Mouse (Mus musculus) liver, embryonic 14.5 days (tissue): ENCODE measurements at regions not wholly inside any gene's neighbourhood (a gene's known extent, or its start where the extent isn't known, plus 50 kb on each side); places are given as distances from the start of the nearest gene placed in this dataset.
A peak's percentile ranks its signal among the peaks of the same experiment; 100 is the strongest.

ENCODE experiments used
- ATAC-seq: fragments of 200-750 bp; cut with Nextera tagmentation; 2 replicates; pipeline ENCODE4 v1.8.0; 2017; ENCODE audit warnings: moderate number of reproducible peaks, mild to moderate bottlenecking, moderate library complexity; ENCODE audit not compliant: insufficient read depth
- DNase-seq, 3 experiments: peaks; one replicate each; pipeline ENCODE4 v3.0.0-alpha.2; 2012 to 2013; ENCODE audit warnings: low read depth in 3 of 3, low spot score in 3 of 3
- H3K27ac ChIP-seq: fragments of 300-500 bp; sonication (generic); 2 replicates; pipeline ENCODE4 v1.5.1; 2014; ENCODE audit warnings: moderate library complexity, mild to moderate bottlenecking, control low read depth, inconsistent platforms
- H3K27me3 ChIP-seq: fragments of 300-500 bp; sonication (generic); 2 replicates; pipeline ENCODE4 v1.6.1; 2014; ENCODE audit warnings: mild to moderate bottlenecking, low read length, moderate library complexity; ENCODE audit not compliant: control insufficient read depth, insufficient read depth
- H3K36me3 ChIP-seq: fragments of 300-500 bp; sonication (generic); replicated peaks from 2 replicates; pipeline ENCODE4 v1.6.1; 2014; ENCODE audit warnings: low read depth; ENCODE audit not compliant: control insufficient read depth, insufficient read depth
- H3K4me1 ChIP-seq, 2 experiments: fragments of 200-500 bp in 1 of 2; fragments of 300-500 bp in 1 of 2; sonication (generic) in 1 of 2; replicated peaks; 2 replicates each; pipeline ENCODE4 v1.6.1; 2012 to 2014; ENCODE audit warnings: antibody characterized with exemption in 1 of 2, inconsistent platforms in 1 of 2, low read length in 1 of 2; ENCODE audit not compliant: control insufficient read depth in 2 of 2, insufficient read depth in 2 of 2
- H3K4me2 ChIP-seq: fragments of 300-500 bp; sonication (generic); 2 replicates; pipeline ENCODE4 v1.6.1; 2014; ENCODE audit warnings: low read depth, mild to moderate bottlenecking, control low read depth, moderate library complexity
- H3K4me3 ChIP-seq, 2 experiments: fragments of 200-500 bp in 1 of 2; fragments of 300-500 bp in 1 of 2; sonication (generic) in 1 of 2; 2 replicates each; pipeline ENCODE4 v1.5.1; 2012 to 2014; ENCODE audit warnings: low read depth in 2 of 2, low read length in 2 of 2, mild to moderate bottlenecking in 2 of 2, control low read depth in 1 of 2, inconsistent platforms in 1 of 2, moderate library complexity in 1 of 2; ENCODE audit not compliant: insufficient read depth in 1 of 2
- H3K9ac ChIP-seq: fragments of 300-500 bp; sonication (generic); replicated peaks from 2 replicates; pipeline ENCODE4 v1.6.1; 2014; ENCODE audit warnings: mild to moderate bottlenecking, control low read depth, moderate library complexity
- H3K9me3 ChIP-seq: fragments of 300-500 bp; sonication (generic); 2 replicates; pipeline ENCODE4 v1.6.1; 2016; ENCODE audit warnings: low read length, mixed read lengths; ENCODE audit not compliant: control insufficient read depth
- CTCF ChIP-seq: IDR thresholded peaks from 2 replicates; pipeline ENCODE4 v1.5.1; 2016; ENCODE audit warnings: antibody characterized with exemption, low read depth, control low read depth
- EP300 ChIP-seq: IDR thresholded peaks from 2 replicates; pipeline ENCODE4 v1.6.1; 2016; ENCODE audit warnings: antibody characterized with exemption, low read depth
- WGBS: fragments of 180-500 bp; shearing (Covaris S2); extraction: QIAGEN DNeasy Blood & Tissue Kit; methylation state at CpG from one replicate; pipeline ENCODE4 v1.1.7; 2014; ENCODE audit not compliant: insufficient replicate concordance; 5-methylcytosine and 5-hydroxymethylcytosine counted together

GRCm38 (mm10) chr9:43863609-43864397 lies 120.0 kb downstream of the Nectin1 start:
- Histone ChIP-seq H3K9ac (no peak overlapping the region), H3K27ac (no peak overlapping the region), H3K27me3 (peaks cover 2% of the 10 kb centered on the region), H3K4me1 (no peaks in the 10 kb centered on the region), H3K36me3 (no peaks in the 10 kb centered on the region), H3K4me3 (no peak overlapping the region), H3K9me3 (no peaks in the 10 kb centered on the region), H3K4me2 (no peak overlapping the region)
- WGBS = 4% methylated on average over 30 of the region's 30 CpGs
- ATAC-seq = no peak
- no peak for TF ChIP-seq EP300
- TF ChIP-seq CTCF = no peak
- DNase-seq = no peak

- Histone ChIP-seq H3K27ac (no peak overlapping the region), H3K4me2 (no peak overlapping the region), H3K4me3 (no peak overlapping the region), H3K27me3 (peaks cover 2% of the 10 kb centered on the region), H3K36me3 (no peaks in the 10 kb centered on the region), H3K9ac (no peak overlapping the region), H3K4me1 (no peaks in the 10 kb centered on the region), H3K9me3 (no peaks in the 10 kb centered on the region)
- TF ChIP-seq EP300 (no peak), CTCF (0 out of 2 replicates have a peak, but pooled peaks have one; percentile 6)
- no peak for DNase-seq
- no peak for ATAC-seq
- 67% methylated on average over 12 of the region's 12 CpGs for WGBS
Observed at GRCm38 (mm10) chr9:43866802-43867201, 123.0 kb downstream of the Nectin1 start.

- H3K27ac ChIP-seq = no peak overlapping the region
- peaks cover 3% of the 10 kb centered on the region; the same call in 1 of the 2 replicates for H3K27me3 ChIP-seq
- H3K9me3 ChIP-seq = no peaks in the 10 kb centered on the region
- H3K4me3 ChIP-seq = no peak overlapping the region
- WGBS = 62% methylated on average over 2 of the region's 2 CpGs
- no peaks in the 10 kb centered on the region for H3K4me1 ChIP-seq
- no peak overlapping the region for H3K4me2 ChIP-seq
- DNase-seq (no peak), ATAC-seq (no peak)
- H3K9ac ChIP-seq = no peak overlapping the region
- TF ChIP-seq CTCF (no peak), EP300 (no peak)
- H3K36me3 ChIP-seq = no peaks in the 10 kb centered on the region
Observed at GRCm38 (mm10) chr9:43873841-43874240, 130.1 kb downstream of the Nectin1 start.

- no peak overlapping the region for H3K4me2 ChIP-seq
- DNase-seq = no peak
- H3K27ac ChIP-seq = no peak overlapping the region
- no peak overlapping the region for H3K4me3 ChIP-seq
- H3K9ac ChIP-seq = no peak overlapping the region
- WGBS = 65% methylated on average over 5 of the region's 5 CpGs
- no peak for ATAC-seq
- H3K36me3 ChIP-seq = no peaks in the 10 kb centered on the region
- H3K4me1 ChIP-seq = no peaks in the 10 kb centered on the region
- no peaks in the 10 kb centered on the region for H3K9me3 ChIP-seq
- TF ChIP-seq EP300 (no peak), CTCF (no peak)
- H3K27me3 ChIP-seq = peaks cover 7% of the 10 kb centered on the region
Observed at GRCm38 (mm10) chr9:43874332-43874731, 130.5 kb downstream of the Nectin1 start.

GRCm38 (mm10) chr9:43879220-43879968 lies 135.6 kb downstream of the Nectin1 start:
- no peak overlapping the region for H3K4me3 ChIP-seq
- H3K4me2 ChIP-seq = no peak overlapping the region
- H3K4me1 ChIP-seq = no peaks in the 10 kb centered on the region
- 3% methylated on average over 24 of the region's 24 CpGs for WGBS
- H3K36me3 ChIP-seq = no peaks in the 10 kb centered on the region
- no peak for DNase-seq
- ATAC-seq = no peak
- no peaks in the 10 kb centered on the region for H3K9me3 ChIP-seq
- no peak for TF ChIP-seq EP300
- no peak for TF ChIP-seq CTCF
- H3K9ac ChIP-seq = no peak overlapping the region
- H3K27me3 ChIP-seq = peaks cover 18% of the 10 kb centered on the region
- no peak overlapping the region for H3K27ac ChIP-seq
